Mouse (Mus musculus): Measurements from ENCODE around the gene Phc2. TPM values are rescaled to one million over a fixed set of nuclear protein-coding genes. Genes with fewer than 3 reads are reported as not detected.

Phc2 gene
- polyA plus RNA-seq, 1 experiment = 64.6 TPM

DNA sequence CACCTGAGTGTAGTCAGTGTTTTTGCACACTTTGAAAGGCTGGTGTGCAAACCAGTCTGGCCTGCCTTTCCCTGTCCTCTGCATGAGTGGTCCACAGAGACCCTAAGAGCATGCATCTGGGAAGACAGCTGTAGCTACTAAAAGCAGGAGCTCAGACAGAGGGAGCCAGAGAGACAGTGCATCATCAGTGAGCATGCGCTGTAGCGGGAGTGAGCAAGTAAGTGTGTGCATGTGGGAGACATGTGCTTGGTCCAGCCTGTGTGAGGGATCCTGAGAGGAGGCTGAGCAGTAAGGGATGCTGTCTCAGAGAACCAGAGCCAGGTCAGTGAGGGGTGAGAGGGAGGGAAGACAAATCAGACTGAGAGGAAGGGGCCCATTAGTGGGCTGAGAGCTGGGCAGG lies 46.0 kb downstream of the Phc2 start:
- no peak for DNase-seq
- no peaks in the 10 kb centered on the region for H3K36me3 ChIP-seq (ENCODE audit: control insufficient read depth, insufficient read depth, low read length)
- no peaks in the 10 kb centered on the region for H3K4me1 ChIP-seq (ENCODE audit: control insufficient read depth, insufficient read depth, low read length)
- H3K4me3 ChIP-seq (ENCODE audit: insufficient read depth, low read depth, low read length) = no peak overlapping the region
- H3K27ac ChIP-seq (ENCODE audit: insufficient read depth, low read depth, low read length) = no peak overlapping the region
- 58% methylated on average over 2 of the region's 2 CpGs for WGBS
- TF ChIP-seq POLR2A (IDR thresholded peaks at IDR 0.05; ENCODE audit: low read depth, low read length) (no peak), CTCF (conservative IDR thresholded peaks at IDR 0.05; ENCODE audit: insufficient read depth, insufficient read length, low read depth, low read length) (no peak)
- H3K27me3 ChIP-seq (replicated peaks; ENCODE audit: control insufficient read depth, insufficient read depth, low read length) = no peaks in the 10 kb centered on the region

- no peak for DNase-seq
- 93% methylated on average over 15 of the region's 15 CpGs for WGBS
- H3K27ac ChIP-seq (ENCODE audit: insufficient read depth, low read depth, low read length) = no peak overlapping the region
- no peaks in the 10 kb centered on the region for H3K4me1 ChIP-seq (ENCODE audit: control insufficient read depth, insufficient read depth, low read length)
- H3K36me3 ChIP-seq (ENCODE audit: control insufficient read depth, insufficient read depth, low read length) = no peaks in the 10 kb centered on the region
- H3K27me3 ChIP-seq (replicated peaks; ENCODE audit: control insufficient read depth, insufficient read depth, low read length) = no peaks in the 10 kb centered on the region
- H3K4me3 ChIP-seq (ENCODE audit: insufficient read depth, low read depth, low read length) = no peak overlapping the region
- TF ChIP-seq POLR2A (IDR thresholded peaks at IDR 0.05; ENCODE audit: low read depth, low read length) (no peak), CTCF (conservative IDR thresholded peaks at IDR 0.05; ENCODE audit: insufficient read depth, insufficient read length, low read depth, low read length) (no peak)
Observed at GRCm38 (mm10) chr4:128705138-128705720, 50.7 kb downstream of the Phc2 start.

DNA sequence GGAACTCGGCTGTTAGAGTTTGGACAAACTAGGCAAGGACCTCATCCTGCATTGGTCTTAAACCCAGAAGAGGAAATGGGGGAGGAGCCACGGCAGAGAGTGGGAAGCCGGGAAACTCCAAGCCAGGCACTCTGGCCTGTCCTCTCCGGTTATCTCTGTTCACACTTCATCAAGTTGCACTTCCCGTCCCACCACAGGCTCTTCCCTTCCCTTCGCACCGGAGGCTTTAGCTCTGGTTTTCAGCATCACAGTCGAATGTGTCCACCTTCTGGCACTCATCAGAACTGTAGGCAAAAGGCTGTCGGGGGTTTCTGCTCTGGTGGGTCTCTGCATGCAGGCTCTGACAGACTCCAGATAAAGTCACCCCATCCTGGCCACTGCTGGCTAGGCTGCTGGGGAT lies 52.1 kb downstream of the Phc2 start:
- peak; percentile 40 for DNase-seq
- no peak for TF ChIP-seq POLR2A (IDR thresholded peaks at IDR 0.05; ENCODE audit: low read depth, low read length)
- peak; percentile 50 for TF ChIP-seq CTCF (conservative IDR thresholded peaks at IDR 0.05; ENCODE audit: insufficient read depth, insufficient read length, low read depth, low read length)
- Histone ChIP-seq H3K27ac (ENCODE audit: insufficient read depth, low read depth, low read length) (no peak overlapping the region), H3K36me3 (ENCODE audit: control insufficient read depth, insufficient read depth, low read length) (no peaks in the 10 kb centered on the region), H3K27me3 (replicated peaks; ENCODE audit: control insufficient read depth, insufficient read depth, low read length) (no peaks in the 10 kb centered on the region), H3K4me1 (ENCODE audit: control insufficient read depth, insufficient read depth, low read length) (no peaks in the 10 kb centered on the region), H3K4me3 (ENCODE audit: insufficient read depth, low read depth, low read length) (no peak overlapping the region)
- WGBS = 14% methylated on average over 9 of the region's 9 CpGs

DNA sequence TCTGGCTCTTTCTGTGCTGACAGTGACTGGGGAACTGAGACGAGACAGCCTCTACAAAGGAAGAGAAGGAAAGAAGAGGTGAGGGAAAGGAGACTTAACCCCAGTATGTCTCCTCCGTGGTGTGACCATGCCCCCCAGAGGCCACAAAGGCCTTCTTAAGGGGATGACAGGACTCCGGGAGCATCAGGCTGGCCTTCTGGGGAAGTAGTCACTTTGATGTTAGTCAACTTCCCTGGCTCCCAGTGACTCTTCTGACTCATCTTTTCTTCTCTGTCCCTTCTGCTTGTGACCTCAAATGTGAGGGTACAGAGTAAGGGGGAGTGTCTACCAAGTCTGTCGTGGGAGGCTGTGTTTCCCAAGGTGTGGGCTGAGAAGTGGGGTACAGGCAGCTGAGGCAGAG lies 52.9 kb downstream of the Phc2 start:
- no peaks in the 10 kb centered on the region for H3K27me3 ChIP-seq (replicated peaks; ENCODE audit: control insufficient read depth, insufficient read depth, low read length)
- H3K27ac ChIP-seq (ENCODE audit: insufficient read depth, low read depth, low read length) = no peak overlapping the region
- no peak overlapping the region for H3K4me3 ChIP-seq (ENCODE audit: insufficient read depth, low read depth, low read length)
- WGBS = 76% methylated on average over 4 of the region's 4 CpGs
- TF ChIP-seq CTCF (conservative IDR thresholded peaks at IDR 0.05; ENCODE audit: insufficient read depth, insufficient read length, low read depth, low read length) = peak; percentile 28; the same call in 1 of the 2 replicates
- TF ChIP-seq POLR2A (IDR thresholded peaks at IDR 0.05; ENCODE audit: low read depth, low read length) = no peak
- no peaks in the 10 kb centered on the region for H3K36me3 ChIP-seq (ENCODE audit: control insufficient read depth, insufficient read depth, low read length)
- DNase-seq = no peak
- no peaks in the 10 kb centered on the region for H3K4me1 ChIP-seq (ENCODE audit: control insufficient read depth, insufficient read depth, low read length)

DNA sequence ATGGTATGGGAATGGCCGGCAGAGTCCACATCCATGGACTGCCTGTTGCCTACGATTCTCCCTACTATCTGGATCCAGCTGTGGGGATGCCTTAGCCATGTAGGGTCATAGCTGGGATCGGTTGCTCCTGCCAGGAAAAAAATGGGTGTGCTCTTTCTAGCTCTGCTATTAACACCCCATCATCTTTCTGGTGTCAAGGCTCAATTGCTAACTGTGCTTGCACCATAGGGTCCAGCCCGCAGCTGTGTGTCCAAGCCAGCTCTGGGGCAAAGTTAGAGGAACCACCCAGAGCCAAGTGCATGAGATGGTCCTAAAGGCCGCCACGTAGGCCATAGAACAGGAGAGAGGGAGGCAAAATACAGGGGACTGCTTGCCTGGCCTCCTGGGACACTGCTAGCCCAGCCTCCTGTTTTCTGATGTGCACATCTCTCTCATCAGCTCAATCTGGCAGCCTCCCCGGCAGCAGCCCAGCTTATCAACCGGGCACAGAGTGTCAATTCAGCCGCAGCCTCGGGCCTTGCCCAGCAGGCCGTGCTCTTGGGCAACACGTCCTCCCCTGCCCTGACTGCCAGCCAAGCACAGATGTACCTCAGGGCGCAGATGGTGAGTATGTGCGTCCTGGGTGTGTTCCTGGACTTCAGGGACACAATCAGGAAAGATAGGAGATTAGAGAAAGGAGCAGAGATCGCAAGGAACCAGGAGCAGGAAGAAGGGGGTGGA lies 54.7 kb downstream of the Phc2 start:
- WGBS = 88% methylated on average over 15 of the region's 15 CpGs
- H3K4me3 ChIP-seq (ENCODE audit: insufficient read depth, low read depth, low read length) = no peak overlapping the region
- no peaks in the 10 kb centered on the region for H3K27me3 ChIP-seq (replicated peaks; ENCODE audit: control insufficient read depth, insufficient read depth, low read length)
- no peaks in the 10 kb centered on the region for H3K36me3 ChIP-seq (ENCODE audit: control insufficient read depth, insufficient read depth, low read length)
- no peak overlapping the region for H3K27ac ChIP-seq (ENCODE audit: insufficient read depth, low read depth, low read length)
- DNase-seq = no peak
- H3K4me1 ChIP-seq (ENCODE audit: control insufficient read depth, insufficient read depth, low read length) = no peaks in the 10 kb centered on the region
- TF ChIP-seq POLR2A (IDR thresholded peaks at IDR 0.05; ENCODE audit: low read depth, low read length) (no peak), CTCF (conservative IDR thresholded peaks at IDR 0.05; ENCODE audit: insufficient read depth, insufficient read length, low read depth, low read length) (no peak)

DNA sequence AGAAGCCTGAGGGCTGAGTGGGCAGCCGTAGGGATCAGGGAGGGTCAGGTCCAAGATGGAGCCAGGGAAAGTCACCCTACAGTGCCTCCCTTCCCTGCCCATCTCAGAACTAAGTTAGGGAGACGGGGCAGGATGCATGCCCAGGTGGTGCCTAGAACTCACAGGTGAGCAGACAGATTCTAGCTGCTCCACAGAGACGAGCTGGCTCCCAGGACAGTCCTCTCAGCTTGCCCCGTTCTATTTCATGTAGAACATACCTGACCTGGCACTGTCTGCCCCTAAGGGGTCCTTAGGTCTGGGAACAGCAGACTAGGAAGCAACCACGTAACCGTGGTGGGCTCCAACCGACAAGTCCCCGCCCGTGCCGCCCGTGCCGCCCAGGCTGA lies 55.3 kb downstream of the Phc2 start:
- no peak overlapping the region for H3K4me3 ChIP-seq (ENCODE audit: insufficient read depth, low read depth, low read length)
- H3K27me3 ChIP-seq (replicated peaks; ENCODE audit: control insufficient read depth, insufficient read depth, low read length) = no peaks in the 10 kb centered on the region
- H3K4me1 ChIP-seq (ENCODE audit: control insufficient read depth, insufficient read depth, low read length) = no peaks in the 10 kb centered on the region
- TF ChIP-seq POLR2A (IDR thresholded peaks at IDR 0.05; ENCODE audit: low read depth, low read length) = no peak
- TF ChIP-seq CTCF (conservative IDR thresholded peaks at IDR 0.05; ENCODE audit: insufficient read depth, insufficient read length, low read depth, low read length) = no peak
- no peaks in the 10 kb centered on the region for H3K36me3 ChIP-seq (ENCODE audit: control insufficient read depth, insufficient read depth, low read length)
- no peak overlapping the region for H3K27ac ChIP-seq (ENCODE audit: insufficient read depth, low read depth, low read length)
- WGBS = 94% methylated on average over 12 of the region's 12 CpGs
- no peak for DNase-seq

DNA sequence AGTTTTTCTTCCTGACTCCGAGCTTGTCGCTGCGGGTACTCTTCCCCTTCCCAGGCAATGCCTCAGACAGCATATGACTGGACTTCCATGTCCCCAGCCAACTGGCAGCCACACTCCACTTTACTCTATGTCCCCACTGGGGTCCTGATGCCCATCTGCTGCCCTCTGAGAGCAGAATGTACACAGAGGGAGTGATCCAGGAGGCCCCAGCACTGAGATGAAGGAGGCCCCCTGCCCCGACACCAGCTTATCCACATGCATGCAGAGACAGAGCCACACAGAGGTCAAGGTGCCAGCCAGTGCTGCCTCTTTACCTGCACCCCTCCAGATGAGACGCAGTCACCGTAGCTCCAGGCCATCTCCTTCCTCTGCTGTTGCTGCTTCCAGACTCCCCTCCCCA lies 55.8 kb downstream of the Phc2 start:
- Histone ChIP-seq H3K27ac (ENCODE audit: insufficient read depth, low read depth, low read length) (no peak overlapping the region), H3K4me1 (ENCODE audit: control insufficient read depth, insufficient read depth, low read length) (no peaks in the 10 kb centered on the region), H3K36me3 (ENCODE audit: control insufficient read depth, insufficient read depth, low read length) (no peaks in the 10 kb centered on the region), H3K27me3 (replicated peaks; ENCODE audit: control insufficient read depth, insufficient read depth, low read length) (no peaks in the 10 kb centered on the region), H3K4me3 (ENCODE audit: insufficient read depth, low read depth, low read length) (no peak overlapping the region)
- WGBS = 97% methylated on average over 6 of the region's 6 CpGs
- TF ChIP-seq POLR2A (IDR thresholded peaks at IDR 0.05; ENCODE audit: low read depth, low read length) (no peak), CTCF (conservative IDR thresholded peaks at IDR 0.05; ENCODE audit: insufficient read depth, insufficient read length, low read depth, low read length) (no peak)
- DNase-seq = no peak

Measured in kidney, adult 2 months (tissue).